Mouse (Mus musculus): ENCODE measurements around the gene Fgf22. TPM values are rescaled to one million over a fixed set of nuclear protein-coding genes. Genes with fewer than 3 reads are reported as not detected.

The Fgf22 gene
- polyA plus RNA-seq, 1 experiment from 2014 or later, result not detected

- Histone ChIP-seq H3K4me2 (ENCODE audit: low read depth, low read length) (no peak overlapping the region), H3K4me1 (ENCODE audit: control insufficient read depth, low read depth, low read length) (peaks cover 23% of the 10 kb centered on the region), H3K27me3 (ENCODE audit: control insufficient read depth, insufficient read depth, low read depth, low read length) (peaks cover 36% of the 10 kb centered on the region), H3K9me3 (replicated peaks; ENCODE audit: control insufficient read depth, low read length) (peaks cover 2% of the 10 kb centered on the region; the same call in 1 of the 2 replicates), H3K27ac (ENCODE audit: low read length) (no peak overlapping the region), H3K4me3 (ENCODE audit: low read depth, low read length) (no peak overlapping the region), H3K36me3 (ENCODE audit: control insufficient read depth, insufficient read depth) (no peaks in the 10 kb centered on the region), H3K9ac (ENCODE audit: low read depth, low read length) (no peak overlapping the region)
- ATAC-seq (ENCODE audit: low read depth), result no peak
- 28% methylated on average over 2 of the region's 2 CpGs for WGBS (ENCODE audit: insufficient replicate concordance)
Observed at GRCm38 (mm10) chr10:79779193-79779592, 24.3 kb downstream of the Fgf22 start.

DNA sequence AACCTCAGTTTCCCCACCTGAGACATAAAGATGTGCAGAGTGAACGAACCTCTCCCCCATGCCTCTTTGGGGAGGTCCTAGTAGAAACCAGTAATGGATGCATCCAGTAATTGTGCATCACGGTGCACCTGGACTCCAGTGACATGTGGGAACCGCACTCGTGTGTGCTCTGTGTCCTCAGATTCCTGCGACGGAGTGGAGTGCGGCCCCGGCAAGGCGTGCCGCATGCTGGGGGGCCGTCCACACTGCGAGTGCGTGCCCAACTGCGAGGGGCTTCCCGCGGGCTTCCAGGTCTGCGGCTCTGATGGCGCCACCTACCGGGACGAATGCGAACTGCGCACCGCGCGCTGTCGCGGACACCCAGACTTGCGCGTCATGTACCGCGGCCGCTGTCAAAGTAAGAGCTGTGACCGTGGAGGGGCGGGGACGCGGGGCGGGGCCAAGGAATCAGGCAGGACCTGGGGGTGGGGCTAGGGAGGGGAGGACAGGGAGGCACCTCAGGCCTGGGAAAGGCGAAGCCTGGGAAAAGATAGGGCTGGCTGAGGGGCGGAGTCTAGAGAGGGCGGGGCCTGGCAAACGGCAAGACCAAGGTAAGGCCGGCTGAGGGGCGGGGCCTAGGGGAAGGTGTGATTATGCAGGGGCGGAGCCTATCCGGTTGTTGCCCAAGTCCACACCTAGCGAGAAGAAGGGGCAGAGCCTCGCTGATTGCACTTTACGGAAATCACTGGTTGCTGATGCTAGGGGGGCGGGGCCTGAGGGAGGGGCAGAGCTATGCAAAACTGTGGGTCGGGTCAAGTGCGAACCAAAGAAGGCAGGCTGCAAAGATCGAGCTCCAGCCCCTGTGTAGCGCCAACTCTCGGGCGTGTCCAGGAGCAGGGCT, 25.1 kb downstream of the Fgf22 start:
- no peaks in the 10 kb centered on the region for H3K36me3 ChIP-seq (ENCODE audit: control insufficient read depth, insufficient read depth)
- ATAC-seq (ENCODE audit: low read depth), result peak; percentile 85
- peak overlapping the region; percentile 35; the same call in 1 of the 2 replicates for H3K27ac ChIP-seq (ENCODE audit: low read length)
- 1% methylated on average over 55 of the region's 55 CpGs for WGBS (ENCODE audit: insufficient replicate concordance)
- peaks cover 23% of the 10 kb centered on the region for H3K4me1 ChIP-seq (ENCODE audit: control insufficient read depth, low read depth, low read length)
- peaks cover under 1% of the 10 kb centered on the region; the same call in 1 of the 2 replicates for H3K9me3 ChIP-seq (replicated peaks; ENCODE audit: control insufficient read depth, low read length)
- H3K4me2 ChIP-seq (ENCODE audit: low read depth, low read length), result peak overlapping the region; percentile 77
- H3K9ac ChIP-seq (ENCODE audit: low read depth, low read length), result no peak overlapping the region
- peak overlapping the region; percentile 53 for H3K4me3 ChIP-seq (ENCODE audit: low read depth, low read length)
- peaks cover 39% of the 10 kb centered on the region for H3K27me3 ChIP-seq (ENCODE audit: control insufficient read depth, insufficient read depth, low read depth, low read length)

DNA sequence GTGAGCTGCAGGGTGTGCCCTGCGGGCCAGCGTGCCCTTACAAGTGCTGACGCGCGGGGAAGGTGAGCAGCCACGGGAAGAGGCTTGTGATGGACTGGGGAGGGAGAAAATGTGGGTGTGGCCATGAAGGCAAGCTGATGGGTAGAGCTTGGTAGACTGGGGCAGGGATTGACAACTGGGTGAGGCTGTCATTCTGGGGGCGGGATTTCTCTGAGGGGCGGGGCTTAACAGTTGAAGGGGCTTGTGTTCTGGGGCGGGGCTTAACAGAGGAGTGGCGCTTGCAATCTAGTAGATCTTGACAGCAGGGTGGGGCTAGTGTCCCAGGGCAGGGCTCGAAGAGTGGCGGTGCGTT, 25.8 kb downstream of the Fgf22 start:
- WGBS (ENCODE audit: insufficient replicate concordance), result 0% methylated on average over 13 of the region's 13 CpGs
- no peaks in the 10 kb centered on the region for H3K36me3 ChIP-seq (ENCODE audit: control insufficient read depth, insufficient read depth)
- no peak; the same call in 1 of the 2 replicates for ATAC-seq (ENCODE audit: low read depth)
- peak overlapping the region; percentile 77 for H3K4me2 ChIP-seq (ENCODE audit: low read depth, low read length)
- H3K4me1 ChIP-seq (ENCODE audit: control insufficient read depth, low read depth, low read length), result peaks cover 23% of the 10 kb centered on the region
- H3K9ac ChIP-seq (ENCODE audit: low read depth, low read length), result peak overlapping the region; percentile 22; the same call in 1 of the 2 replicates
- H3K9me3 ChIP-seq (replicated peaks; ENCODE audit: control insufficient read depth, low read length), result no peaks in the 10 kb centered on the region
- peak overlapping the region; percentile 53 for H3K4me3 ChIP-seq (ENCODE audit: low read depth, low read length)
- H3K27ac ChIP-seq (ENCODE audit: low read length), result peak overlapping the region; percentile 35; the same call in 1 of the 2 replicates
- peaks cover 39% of the 10 kb centered on the region for H3K27me3 ChIP-seq (ENCODE audit: control insufficient read depth, insufficient read depth, low read depth, low read length)

GRCm38 (mm10) chr10:79781139-79781538, 26.3 kb downstream of the Fgf22 start:
- H3K27ac ChIP-seq (ENCODE audit: low read length), result no peak overlapping the region
- 28% methylated on average over 21 of the region's 21 CpGs for WGBS (ENCODE audit: insufficient replicate concordance)
- peaks cover 23% of the 10 kb centered on the region for H3K4me1 ChIP-seq (ENCODE audit: control insufficient read depth, low read depth, low read length)
- H3K9me3 ChIP-seq (replicated peaks; ENCODE audit: control insufficient read depth, low read length), result no peaks in the 10 kb centered on the region
- ATAC-seq (ENCODE audit: low read depth), result no peak
- peak overlapping the region; percentile 22; the same call in 1 of the 2 replicates for H3K9ac ChIP-seq (ENCODE audit: low read depth, low read length)
- H3K4me3 ChIP-seq (ENCODE audit: low read depth, low read length), result peak overlapping the region; percentile 53
- peak overlapping the region; percentile 77 for H3K4me2 ChIP-seq (ENCODE audit: low read depth, low read length)
- H3K36me3 ChIP-seq (ENCODE audit: control insufficient read depth, insufficient read depth), result no peaks in the 10 kb centered on the region
- H3K27me3 ChIP-seq (ENCODE audit: control insufficient read depth, insufficient read depth, low read depth, low read length), result peaks cover 39% of the 10 kb centered on the region

DNA sequence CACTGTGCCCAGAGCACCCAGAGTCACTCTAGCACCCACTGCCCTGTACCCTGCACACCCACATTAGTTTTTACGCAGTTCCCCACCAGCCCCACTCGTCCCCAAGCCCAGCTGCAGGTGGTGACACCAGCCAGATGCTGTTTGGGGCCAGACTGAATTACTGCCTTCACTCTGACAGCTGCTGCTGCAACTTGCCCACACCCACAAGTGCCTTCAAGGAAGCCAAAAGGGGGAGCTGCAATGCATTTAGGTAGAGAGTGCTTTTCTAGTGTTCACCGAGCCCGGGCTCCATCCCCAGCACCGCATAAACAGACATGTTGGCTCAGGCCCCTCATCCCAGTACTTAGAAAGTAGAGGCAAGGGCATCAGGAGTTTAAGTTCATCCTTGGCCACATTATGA, 27.1 kb downstream of the Fgf22 start:
- Histone ChIP-seq H3K27me3 (ENCODE audit: control insufficient read depth, insufficient read depth, low read depth, low read length) (peaks cover 34% of the 10 kb centered on the region), H3K4me2 (ENCODE audit: low read depth, low read length) (no peak overlapping the region)
- WGBS (ENCODE audit: insufficient replicate concordance), result 60% methylated on average over 5 of the region's 5 CpGs

GRCm38 (mm10) chr10:79783050-79783449, 28.2 kb downstream of the Fgf22 start:
- H3K4me3 ChIP-seq (ENCODE audit: low read depth, low read length), result no peak overlapping the region
- H3K4me1 ChIP-seq (ENCODE audit: control insufficient read depth, low read depth, low read length), result peaks cover 19% of the 10 kb centered on the region
- peaks cover 23% of the 10 kb centered on the region for H3K27me3 ChIP-seq (ENCODE audit: control insufficient read depth, insufficient read depth, low read depth, low read length)
- H3K9ac ChIP-seq (ENCODE audit: low read depth, low read length), result no peak overlapping the region
- H3K9me3 ChIP-seq (replicated peaks; ENCODE audit: control insufficient read depth, low read length), result no peaks in the 10 kb centered on the region
- ATAC-seq (ENCODE audit: low read depth), result no peak
- H3K36me3 ChIP-seq (ENCODE audit: control insufficient read depth, insufficient read depth), result no peaks in the 10 kb centered on the region
- H3K27ac ChIP-seq (ENCODE audit: low read length), result no peak overlapping the region
- H3K4me2 ChIP-seq (ENCODE audit: low read depth, low read length), result no peak overlapping the region
- 60% methylated on average over 7 of the region's 7 CpGs for WGBS (ENCODE audit: insufficient replicate concordance)

More for the DNA sequence above, 27.1 kb downstream of the Fgf22 start:
- ATAC-seq (ENCODE audit: low read depth), result no peak
- Histone ChIP-seq H3K4me3 (ENCODE audit: low read depth, low read length) (no peak overlapping the region), H3K4me1 (ENCODE audit: control insufficient read depth, low read depth, low read length) (peaks cover 22% of the 10 kb centered on the region), H3K9me3 (replicated peaks; ENCODE audit: control insufficient read depth, low read length) (no peaks in the 10 kb centered on the region), H3K36me3 (ENCODE audit: control insufficient read depth, insufficient read depth) (no peaks in the 10 kb centered on the region), H3K27ac (ENCODE audit: low read length) (no peak overlapping the region), H3K9ac (ENCODE audit: low read depth, low read length) (no peak overlapping the region)

GRCm38 (mm10) chr10:79783920-79784800, 29.3 kb downstream of the Fgf22 start:
- Histone ChIP-seq H3K4me3 (ENCODE audit: low read depth, low read length) (no peak overlapping the region), H3K9ac (ENCODE audit: low read depth, low read length) (no peak overlapping the region), H3K4me1 (ENCODE audit: control insufficient read depth, low read depth, low read length) (peaks cover 19% of the 10 kb centered on the region), H3K9me3 (replicated peaks; ENCODE audit: control insufficient read depth, low read length) (no peaks in the 10 kb centered on the region), H3K36me3 (ENCODE audit: control insufficient read depth, insufficient read depth) (no peaks in the 10 kb centered on the region), H3K4me2 (ENCODE audit: low read depth, low read length) (no peak overlapping the region), H3K27me3 (ENCODE audit: control insufficient read depth, insufficient read depth, low read depth, low read length) (peaks cover 12% of the 10 kb centered on the region), H3K27ac (ENCODE audit: low read length) (no peak overlapping the region)
- ATAC-seq (ENCODE audit: low read depth), result no peak
- WGBS (ENCODE audit: insufficient replicate concordance), result 48% methylated on average over 27 of the region's 27 CpGs

DNA sequence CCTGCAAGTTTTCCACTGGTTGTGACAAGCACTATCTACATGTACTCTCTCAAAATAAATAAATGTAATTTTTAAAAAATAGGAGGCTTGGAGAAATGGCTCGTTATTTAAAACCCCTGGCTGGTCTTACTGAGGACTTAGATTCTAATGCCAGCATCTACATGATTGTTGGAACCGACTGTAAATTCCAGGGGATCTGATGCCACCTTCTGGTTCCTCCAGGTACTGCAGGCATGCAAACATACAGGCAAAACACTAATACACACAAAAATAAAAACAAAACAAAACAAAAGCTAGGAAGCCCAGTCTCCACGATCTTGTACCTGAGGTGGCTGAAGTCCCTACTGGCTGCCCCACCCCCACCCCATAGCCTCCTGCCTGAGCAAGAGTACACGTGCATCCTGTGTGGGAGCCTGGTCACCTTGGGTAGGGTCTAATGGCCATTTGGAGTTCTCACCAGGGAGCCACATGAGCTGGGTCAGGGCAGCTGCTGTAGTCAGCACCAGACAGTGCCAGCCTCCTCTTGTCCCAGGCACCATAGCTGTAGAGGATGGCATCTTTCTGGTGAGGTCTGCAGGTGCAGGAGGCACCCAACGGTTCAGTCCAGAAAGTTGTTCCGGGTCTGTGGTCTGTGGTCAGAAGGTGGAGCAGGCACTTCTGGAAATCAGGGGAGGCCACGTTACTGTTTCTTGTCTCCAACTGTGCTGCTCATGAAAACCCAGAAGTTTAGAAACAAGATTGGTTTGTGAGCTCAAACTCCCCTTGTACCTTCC, 33.7 kb downstream of the Fgf22 start:
- peaks cover 5% of the 10 kb centered on the region for H3K27me3 ChIP-seq (ENCODE audit: control insufficient read depth, insufficient read depth, low read depth, low read length)

More for the DNA sequence above, 33.7 kb downstream of the Fgf22 start:
- Histone ChIP-seq H3K9ac (ENCODE audit: low read depth, low read length) (no peak overlapping the region), H3K36me3 (ENCODE audit: control insufficient read depth, insufficient read depth) (no peaks in the 10 kb centered on the region), H3K27ac (ENCODE audit: low read length) (no peak overlapping the region), H3K4me2 (ENCODE audit: low read depth, low read length) (no peak overlapping the region), H3K9me3 (replicated peaks; ENCODE audit: control insufficient read depth, low read length) (no peaks in the 10 kb centered on the region), H3K4me3 (ENCODE audit: low read depth, low read length) (no peak overlapping the region), H3K4me1 (ENCODE audit: control insufficient read depth, low read depth, low read length) (peaks cover 5% of the 10 kb centered on the region)
- ATAC-seq (ENCODE audit: low read depth), result peak; percentile 12; the same call in 1 of the 2 replicates
- 11% methylated on average over 7 of the region's 7 CpGs for WGBS (ENCODE audit: insufficient replicate concordance)

Measured in liver, embryonic 16.5 days (tissue).